Mouse (Mus musculus) liver, embryonic 14.5 days (tissue): Measurements from ENCODE around the gene Tnrc6c. TPM values are rescaled to one million over a fixed set of nuclear protein-coding genes. Genes with fewer than 3 reads are reported as not detected.

Source experiments
- ATAC-seq: fragments of 200-750 bp; cut with Nextera tagmentation; 2 replicates; pipeline ENCODE4 v1.8.0; 2017; ENCODE audit warnings: moderate number of reproducible peaks, mild to moderate bottlenecking, moderate library complexity; ENCODE audit not compliant: insufficient read depth
- DNase-seq, 3 experiments: peaks; one replicate each; pipeline ENCODE4 v3.0.0-alpha.2; 2012 to 2013; ENCODE audit warnings: low read depth in 3 of 3, low spot score in 3 of 3
- H3K27ac ChIP-seq: fragments of 300-500 bp; sonication (generic); 2 replicates; pipeline ENCODE4 v1.5.1; 2014; ENCODE audit warnings: moderate library complexity, mild to moderate bottlenecking, control low read depth, inconsistent platforms
- H3K27me3 ChIP-seq: fragments of 300-500 bp; sonication (generic); 2 replicates; pipeline ENCODE4 v1.6.1; 2014; ENCODE audit warnings: mild to moderate bottlenecking, low read length, moderate library complexity; ENCODE audit not compliant: control insufficient read depth, insufficient read depth
- H3K36me3 ChIP-seq: fragments of 300-500 bp; sonication (generic); replicated peaks from 2 replicates; pipeline ENCODE4 v1.6.1; 2014; ENCODE audit warnings: low read depth; ENCODE audit not compliant: control insufficient read depth, insufficient read depth
- H3K4me1 ChIP-seq, 2 experiments: fragments of 200-500 bp in 1 of 2; fragments of 300-500 bp in 1 of 2; sonication (generic) in 1 of 2; replicated peaks; 2 replicates each; pipeline ENCODE4 v1.6.1; 2012 to 2014; ENCODE audit warnings: antibody characterized with exemption in 1 of 2, inconsistent platforms in 1 of 2, low read length in 1 of 2; ENCODE audit not compliant: control insufficient read depth in 2 of 2, insufficient read depth in 2 of 2
- H3K4me2 ChIP-seq: fragments of 300-500 bp; sonication (generic); 2 replicates; pipeline ENCODE4 v1.6.1; 2014; ENCODE audit warnings: low read depth, mild to moderate bottlenecking, control low read depth, moderate library complexity
- H3K4me3 ChIP-seq, 2 experiments: fragments of 200-500 bp in 1 of 2; fragments of 300-500 bp in 1 of 2; sonication (generic) in 1 of 2; 2 replicates each; pipeline ENCODE4 v1.5.1; 2012 to 2014; ENCODE audit warnings: low read depth in 2 of 2, low read length in 2 of 2, mild to moderate bottlenecking in 2 of 2, control low read depth in 1 of 2, inconsistent platforms in 1 of 2, moderate library complexity in 1 of 2; ENCODE audit not compliant: insufficient read depth in 1 of 2
- H3K9ac ChIP-seq: fragments of 300-500 bp; sonication (generic); replicated peaks from 2 replicates; pipeline ENCODE4 v1.6.1; 2014; ENCODE audit warnings: mild to moderate bottlenecking, control low read depth, moderate library complexity
- H3K9me3 ChIP-seq: fragments of 300-500 bp; sonication (generic); 2 replicates; pipeline ENCODE4 v1.6.1; 2016; ENCODE audit warnings: low read length, mixed read lengths; ENCODE audit not compliant: control insufficient read depth
- CTCF ChIP-seq: IDR thresholded peaks from 2 replicates; pipeline ENCODE4 v1.5.1; 2016; ENCODE audit warnings: antibody characterized with exemption, low read depth, control low read depth
- EP300 ChIP-seq: IDR thresholded peaks from 2 replicates; pipeline ENCODE4 v1.6.1; 2016; ENCODE audit warnings: antibody characterized with exemption, low read depth
- WGBS: fragments of 180-500 bp; shearing (Covaris S2); extraction: QIAGEN DNeasy Blood & Tissue Kit; methylation state at CpG from one replicate; pipeline ENCODE4 v1.1.7; 2014; ENCODE audit not compliant: insufficient replicate concordance; 5-methylcytosine and 5-hydroxymethylcytosine counted together
- polyA plus RNA-seq, 2 experiments: library from polyadenylated mRNA; depleted of rRNA in 1 of 2; stranded (reverse) in 1 of 2; unstranded in 1 of 2; fragments of >200 nt; fragmentation: Nextera tagmentation in 1 of 2; extraction: Ambion mirVana in 1 of 2; gene quantifications; 2 replicates each; pipeline versions ENCODE4 v1.2.1 to v1.2.3; 2012 to 2014

Gene Tnrc6c
- polyA plus RNA-seq, 2 experiments = 2.4 to 3.7 TPM

DNA sequence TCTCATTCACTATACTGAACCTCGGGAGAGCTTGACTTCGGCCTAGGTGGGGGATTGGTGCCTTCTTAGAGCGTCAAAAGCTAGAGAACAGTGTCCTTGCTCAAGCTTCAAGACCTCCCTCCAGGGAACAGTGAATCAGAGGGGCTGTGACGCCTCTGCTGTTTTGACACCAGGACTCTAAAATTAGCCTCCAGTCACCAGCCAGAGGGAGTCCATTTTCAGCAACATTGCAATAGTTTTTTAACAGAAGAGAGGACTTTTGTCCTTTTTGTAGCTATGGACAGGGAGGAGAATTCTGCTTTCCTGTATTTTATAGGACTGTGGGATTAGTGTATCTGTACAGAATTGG is 76.4 kb downstream of the Tnrc6c start:
- Histone ChIP-seq H3K4me1 (peaks cover 0 to 2% of the 10 kb centered on the region in 2 experiments; a peak in 1 of 4 replicates), H3K36me3 (no peaks in the 10 kb centered on the region), H3K27ac (no peak overlapping the region), H3K9ac (no peak overlapping the region), H3K4me3 (no peak overlapping the region), H3K9me3 (no peaks in the 10 kb centered on the region), H3K4me2 (no peak overlapping the region), H3K27me3 (no peaks in the 10 kb centered on the region)
- DNase-seq = no peak
- 73% methylated on average over 4 of the region's 4 CpGs for WGBS
- TF ChIP-seq EP300 (no peak), CTCF (no peak)
- no peak for ATAC-seq

DNA sequence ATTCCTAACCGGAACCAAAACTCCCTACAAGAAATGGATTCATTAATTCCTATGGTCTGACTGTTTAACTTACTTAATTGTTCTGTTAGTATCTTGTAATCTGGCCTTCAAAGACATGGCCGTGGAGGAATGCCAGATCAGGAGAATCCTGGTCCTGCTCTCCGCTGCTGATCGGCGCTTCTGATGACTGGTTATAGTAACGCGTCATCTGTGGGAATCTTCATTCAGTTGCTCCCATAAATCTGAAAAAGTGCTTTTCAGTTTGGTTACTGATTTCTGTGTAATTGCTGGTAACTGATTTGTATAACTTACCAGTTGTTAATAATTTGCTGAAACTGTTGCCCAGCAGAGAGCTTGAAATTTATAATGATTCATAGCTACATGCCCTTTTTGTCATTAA is 77.4 kb downstream of the Tnrc6c start:
- Histone ChIP-seq H3K9me3 (no peaks in the 10 kb centered on the region), H3K9ac (no peak overlapping the region), H3K27ac (no peak overlapping the region), H3K27me3 (no peaks in the 10 kb centered on the region), H3K36me3 (peaks cover 2% of the 10 kb centered on the region; the same call in 1 of the 2 replicates), H3K4me3 (no peak overlapping the region), H3K4me2 (no peak overlapping the region), H3K4me1 (peaks cover 0 to 2% of the 10 kb centered on the region in 2 experiments; a peak in 1 of 4 replicates)
- 89% methylated on average over 7 of the region's 7 CpGs for WGBS
- TF ChIP-seq CTCF = no peak
- no peak for TF ChIP-seq EP300
- DNase-seq (no peak), ATAC-seq (no peak)

DNA sequence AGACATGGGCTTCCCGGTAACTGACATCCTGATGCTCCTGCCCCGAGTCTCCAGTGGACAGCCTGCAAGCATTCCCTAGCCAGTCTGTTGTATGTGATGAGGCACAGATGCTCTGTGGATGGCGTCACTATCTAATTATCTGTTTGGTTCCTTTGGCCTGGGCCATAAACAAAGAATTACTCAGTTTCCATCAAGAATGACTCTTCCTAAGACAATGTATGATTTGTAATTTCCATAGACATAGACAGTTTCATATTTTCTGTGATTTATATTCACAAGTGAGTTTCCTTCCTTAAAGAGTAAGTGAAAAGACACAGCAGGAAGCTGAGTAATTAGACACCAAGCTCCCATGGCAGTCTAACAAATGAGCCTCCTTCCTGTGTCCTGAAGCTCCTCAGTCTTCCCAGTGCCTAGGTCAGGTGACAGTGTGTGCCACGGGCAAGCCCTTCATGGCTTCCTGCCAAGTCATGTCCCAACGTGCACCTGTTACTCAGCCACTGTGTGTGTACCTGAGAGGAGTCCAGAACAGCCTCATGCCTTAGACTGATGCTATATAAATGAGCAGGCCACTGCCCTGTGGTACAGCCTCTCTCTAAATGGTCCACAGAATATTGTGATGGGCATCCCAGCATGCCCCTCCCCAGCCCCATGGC is 82.1 kb downstream of the Tnrc6c start:
- no peak for TF ChIP-seq EP300
- no peak for TF ChIP-seq CTCF

DNA sequence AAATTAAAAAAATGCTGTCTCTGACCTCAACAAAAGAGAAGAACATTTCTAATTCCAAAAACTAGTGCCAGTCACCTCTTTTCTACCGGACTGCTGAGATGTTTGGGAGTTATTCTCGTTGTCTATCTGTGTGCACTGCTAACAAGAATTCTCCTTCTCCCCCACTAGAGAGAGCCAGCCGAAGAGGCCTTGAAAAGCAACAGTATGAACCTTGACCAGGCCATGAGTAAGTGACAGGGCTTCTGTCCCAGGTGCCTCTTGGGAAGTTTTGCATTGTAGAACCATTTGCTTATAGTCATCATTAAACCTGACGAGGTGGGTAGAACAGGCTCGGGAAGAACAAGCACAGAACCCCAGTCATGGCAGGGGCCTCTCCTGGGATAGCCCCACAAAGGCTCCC is 84.0 kb downstream of the Tnrc6c start:
- peaks cover 9% of the 10 kb centered on the region for H3K36me3 ChIP-seq
- peaks cover 0 to 1% of the 10 kb centered on the region in 2 experiments; a peak in 2 of 4 replicates for H3K4me1 ChIP-seq
- no peaks in the 10 kb centered on the region for H3K27me3 ChIP-seq
- no peaks in the 10 kb centered on the region for H3K9me3 ChIP-seq
- no peak overlapping the region for H3K4me2 ChIP-seq
- TF ChIP-seq EP300 (no peak), CTCF (no peak)
- H3K27ac ChIP-seq = no peak overlapping the region
- H3K4me3 ChIP-seq = no peak overlapping the region
- WGBS = 75% methylated on average over 5 of the region's 5 CpGs
- ATAC-seq (no peak), DNase-seq (no peak)
- no peak overlapping the region for H3K9ac ChIP-seq

More for the DNA sequence above, 82.1 kb downstream of the Tnrc6c start:
- 73% methylated on average over 5 of the region's 5 CpGs for WGBS
- no peak overlapping the region for H3K9ac ChIP-seq
- H3K36me3 ChIP-seq = peaks cover 2% of the 10 kb centered on the region
- H3K4me1 ChIP-seq = no peaks in the 10 kb centered on the region
- no peak overlapping the region for H3K27ac ChIP-seq
- ATAC-seq (no peak), DNase-seq (no peak)
- no peaks in the 10 kb centered on the region for H3K9me3 ChIP-seq
- H3K4me2 ChIP-seq = no peak overlapping the region
- H3K4me3 ChIP-seq = no peak overlapping the region
- H3K27me3 ChIP-seq = no peaks in the 10 kb centered on the region

DNA sequence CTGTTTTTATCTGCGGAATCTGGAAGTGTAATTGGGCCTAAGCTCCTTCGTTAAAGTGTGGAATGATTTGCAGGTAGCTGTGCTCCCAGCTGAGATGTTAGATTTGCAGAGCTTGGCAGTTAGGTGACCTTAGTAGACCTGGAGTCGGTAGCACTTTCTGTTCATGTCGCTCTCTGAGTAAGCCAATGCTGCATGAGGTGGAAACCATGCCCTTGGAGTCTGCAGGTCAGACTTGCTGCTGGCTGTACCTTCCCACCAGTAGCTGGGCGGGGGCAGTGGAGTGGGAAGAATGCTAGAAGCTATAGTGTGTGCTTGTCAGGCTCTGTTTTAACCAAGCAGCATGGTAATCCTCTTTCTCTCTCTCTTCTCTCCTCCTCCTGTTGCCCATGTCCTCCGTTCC is 87.0 kb downstream of the Tnrc6c start:
- no peak for DNase-seq
- Histone ChIP-seq H3K4me2 (no peak overlapping the region), H3K27me3 (no peaks in the 10 kb centered on the region), H3K36me3 (peaks cover 16% of the 10 kb centered on the region), H3K4me1 (peaks cover 0 to 3% of the 10 kb centered on the region in 2 experiments; a peak in 2 of 4 replicates), H3K9ac (no peak overlapping the region), H3K4me3 (no peak overlapping the region), H3K27ac (no peak overlapping the region), H3K9me3 (no peaks in the 10 kb centered on the region)
- TF ChIP-seq EP300 (no peak), CTCF (no peak)
- 87% methylated on average over 6 of the region's 6 CpGs for WGBS
- no peak for ATAC-seq
